Mouse (Mus musculus) intestine, embryonic 16.5 days (tissue): ENCODE results near the gene Cdk10. TPM values are rescaled to one million over a fixed set of nuclear protein-coding genes. Genes with fewer than 3 reads are reported as not detected.
"Not testable (repeated sequence)": the region's sequence is repeated elsewhere in the genome, so short reads cannot be mapped to it uniquely, and the experiment has no call there.

Experiments used
- ATAC-seq: fragments of 200-750 bp; cut with Nextera tagmentation; 2 replicates; pipeline ENCODE4 v1.8.0; 2017; ENCODE audit warnings: moderate TSS enrichment, moderate library complexity
- H3K27ac ChIP-seq: fragments of 300-500 bp; sonication (generic); 2 replicates; pipeline ENCODE4 v1.5.1; 2014; ENCODE audit warnings: mild to moderate bottlenecking, low read length
- H3K27me3 ChIP-seq: fragments of 300-500 bp; sonication (generic); replicated peaks from 2 replicates; pipeline ENCODE4 v1.6.1; 2014; ENCODE audit warnings: low read length, control low read depth, mixed read lengths; ENCODE audit not compliant: control insufficient read depth, insufficient read depth
- H3K36me3 ChIP-seq: fragments of 300-500 bp; sonication (generic); 2 replicates; pipeline ENCODE4 v1.6.1; 2014; ENCODE audit warnings: low read length, control low read depth; ENCODE audit not compliant: control insufficient read depth, insufficient read depth
- H3K4me1 ChIP-seq: fragments of 300-500 bp; sonication (generic); 2 replicates; pipeline ENCODE4 v1.6.1; 2014; ENCODE audit warnings: low read length, control low read depth, mixed read lengths; ENCODE audit not compliant: control insufficient read depth, insufficient read depth
- H3K4me2 ChIP-seq: fragments of 300-500 bp; sonication (generic); 2 replicates; pipeline ENCODE4 v1.6.1; 2014; ENCODE audit warnings: low read depth, low read length, control low read depth
- H3K4me3 ChIP-seq: fragments of 300-500 bp; sonication (generic); 2 replicates; pipeline ENCODE4 v1.5.1; 2014; ENCODE audit warnings: mild to moderate bottlenecking, low read length
- H3K9ac ChIP-seq: fragments of 300-500 bp; sonication (generic); 2 replicates; pipeline ENCODE4 v1.6.1; 2014; ENCODE audit warnings: low read depth, low read length
- H3K9me3 ChIP-seq: fragments of 300-500 bp; sonication (generic); 2 replicates; pipeline ENCODE4 v1.6.1; 2016; ENCODE audit warnings: low read length, control low read depth; ENCODE audit not compliant: control insufficient read depth
- WGBS: fragments of 180-500 bp; shearing (Covaris S2); extraction: QIAGEN DNeasy Blood & Tissue Kit; methylation state at CpG from one replicate; pipeline ENCODE4 v1.1.7; 2014; 5-methylcytosine and 5-hydroxymethylcytosine counted together
- polyA plus RNA-seq: library from polyadenylated mRNA; unstranded; fragments of >200 nt; fragmentation: Nextera tagmentation; extraction: Ambion mirVana; gene quantifications from 2 replicates; pipeline ENCODE4 v1.2.1, GENCODE M21; 2015

Cdk10 gene
- polyA plus RNA-seq, 1 experiment from 2014 or later, result 27.8 TPM

GRCm38 (mm10) chr8:123230326-123230725 lies 5.7 kb downstream of the Cdk10 start:
- ATAC-seq, H3K4me3 ChIP-seq, H3K9me3 ChIP-seq, H3K36me3 ChIP-seq, H3K4me1 ChIP-seq, H3K27me3 ChIP-seq, H3K4me2 ChIP-seq, H3K27ac ChIP-seq, H3K9ac ChIP-seq: not testable (repeated sequence)
- 77% methylated on average over 10 of the region's 11 CpGs for WGBS

- Histone ChIP-seq H3K4me3 (no peak overlapping the region), H3K27me3 (no peaks in the 10 kb centered on the region), H3K4me1 (peaks cover 14% of the 10 kb centered on the region), H3K27ac (no peak overlapping the region), H3K9ac (0 out of 2 replicates have a peak overlapping the region, but pooled peaks have one; percentile 24), H3K9me3 (no peaks in the 10 kb centered on the region), H3K4me2 (no peak overlapping the region), H3K36me3 (0 out of 2 replicates have a peak, but pooled peaks cover 8% of the 10 kb centered on the region)
- WGBS, result 53% methylated on average over 5 of the region's 5 CpGs
- no peak for ATAC-seq
Observed at GRCm38 (mm10) chr8:123231742-123232141, 7.1 kb downstream of the Cdk10 start.

GRCm38 (mm10) chr8:123232553-123232952 lies 7.9 kb downstream of the Cdk10 start:
- peaks cover 14% of the 10 kb centered on the region for H3K4me1 ChIP-seq
- H3K4me2 ChIP-seq, result no peak overlapping the region
- no peak for ATAC-seq
- no peaks in the 10 kb centered on the region for H3K27me3 ChIP-seq
- H3K36me3 ChIP-seq, result 0 out of 2 replicates have a peak, but pooled peaks cover under 1% of the 10 kb centered on the region
- WGBS, result 29% methylated on average over 7 of the region's 7 CpGs
- H3K27ac ChIP-seq, result no peak overlapping the region
- H3K9me3 ChIP-seq, result no peaks in the 10 kb centered on the region
- no peak overlapping the region for H3K9ac ChIP-seq
- no peak overlapping the region for H3K4me3 ChIP-seq

GRCm38 (mm10) chr8:123233300-123233699 lies 8.7 kb downstream of the Cdk10 start:
- H3K27ac ChIP-seq, result no peak overlapping the region
- no peak for ATAC-seq
- H3K27me3 ChIP-seq, result no peaks in the 10 kb centered on the region
- H3K4me1 ChIP-seq, result peaks cover 14% of the 10 kb centered on the region
- no peaks in the 10 kb centered on the region for H3K9me3 ChIP-seq
- no peak overlapping the region for H3K4me2 ChIP-seq
- 57% methylated on average over 13 of the region's 13 CpGs for WGBS
- no peaks in the 10 kb centered on the region for H3K36me3 ChIP-seq
- H3K4me3 ChIP-seq, result no peak overlapping the region
- H3K9ac ChIP-seq, result no peak overlapping the region

GRCm38 (mm10) chr8:123233760-123234159 lies 9.1 kb downstream of the Cdk10 start:
- Histone ChIP-seq H3K4me1 (peaks cover 14% of the 10 kb centered on the region), H3K9me3 (no peaks in the 10 kb centered on the region), H3K27me3 (no peaks in the 10 kb centered on the region), H3K27ac (no peak overlapping the region), H3K9ac (no peak overlapping the region), H3K4me2 (no peak overlapping the region), H3K36me3 (no peaks in the 10 kb centered on the region), H3K4me3 (no peak overlapping the region)
- ATAC-seq, result no peak
- WGBS, result 74% methylated on average over 11 of the region's 11 CpGs

GRCm38 (mm10) chr8:123234918-123235519 lies 10.4 kb downstream of the Cdk10 start:
- ATAC-seq, result no peak
- no peaks in the 10 kb centered on the region for H3K9me3 ChIP-seq
- WGBS, result 31% methylated on average over 13 of the region's 13 CpGs
- no peak overlapping the region for H3K27ac ChIP-seq
- peak overlapping the region; percentile 97 for H3K4me2 ChIP-seq
- H3K27me3 ChIP-seq, result no peaks in the 10 kb centered on the region
- H3K9ac ChIP-seq, result peak overlapping the region; percentile 71
- H3K36me3 ChIP-seq, result no peaks in the 10 kb centered on the region
- H3K4me1 ChIP-seq, result peaks cover 14% of the 10 kb centered on the region
- peak overlapping the region; percentile 73 for H3K4me3 ChIP-seq

- no peaks in the 10 kb centered on the region for H3K27me3 ChIP-seq
- peak within 1 kb of the TSS; percentile 97 for H3K4me2 ChIP-seq
- no peak within 1 kb of the TSS; the same call in 1 of the 2 replicates for H3K27ac ChIP-seq
- H3K4me3 ChIP-seq, result peak within 1 kb of the TSS; percentile 73
- H3K9me3 ChIP-seq, result no peaks in the 10 kb centered on the region
- ATAC-seq, result peak; percentile 88
- H3K4me1 ChIP-seq, result peaks cover 14% of the 10 kb centered on the region
- H3K9ac ChIP-seq, result peak within 1 kb of the TSS; percentile 71
- no peaks in the 10 kb centered on the region for H3K36me3 ChIP-seq
- 1% methylated on average over 57 of the region's 57 CpGs for WGBS
Observed at GRCm38 (mm10) chr8:123235520-123236497, 11.2 kb downstream of the Cdk10 start, which contains the start of gene Spata2l. Gene Spata2l (minus strand): TSS chr8:123236233.

- H3K4me3 ChIP-seq, result no peak overlapping the region
- H3K36me3 ChIP-seq, result no peaks in the 10 kb centered on the region
- no peak for ATAC-seq
- no peaks in the 10 kb centered on the region for H3K9me3 ChIP-seq
- no peak overlapping the region for H3K4me2 ChIP-seq
- no peak overlapping the region for H3K9ac ChIP-seq
- no peaks in the 10 kb centered on the region for H3K27me3 ChIP-seq
- peaks cover 14% of the 10 kb centered on the region for H3K4me1 ChIP-seq
- 85% methylated on average over 10 of the region's 10 CpGs for WGBS
- H3K27ac ChIP-seq, result no peak overlapping the region
Observed at GRCm38 (mm10) chr8:123239398-123239797, 14.8 kb downstream of the Cdk10 start.

GRCm38 (mm10) chr8:123242107-123242923 lies 17.7 kb downstream of the Cdk10 start:
- Histone ChIP-seq H3K9ac (no peak overlapping the region), H3K27ac (no peak overlapping the region), H3K4me3 (no peak overlapping the region), H3K4me1 (no peaks in the 10 kb centered on the region), H3K36me3 (peaks cover 7% of the 10 kb centered on the region), H3K9me3 (no peaks in the 10 kb centered on the region), H3K27me3 (no peaks in the 10 kb centered on the region), H3K4me2 (no peak overlapping the region)
- 78% methylated on average over 7 of the region's 7 CpGs for WGBS
- no peak for ATAC-seq
